Mouse (Mus musculus): Measurements from ENCODE around the gene Misp.

DNA sequence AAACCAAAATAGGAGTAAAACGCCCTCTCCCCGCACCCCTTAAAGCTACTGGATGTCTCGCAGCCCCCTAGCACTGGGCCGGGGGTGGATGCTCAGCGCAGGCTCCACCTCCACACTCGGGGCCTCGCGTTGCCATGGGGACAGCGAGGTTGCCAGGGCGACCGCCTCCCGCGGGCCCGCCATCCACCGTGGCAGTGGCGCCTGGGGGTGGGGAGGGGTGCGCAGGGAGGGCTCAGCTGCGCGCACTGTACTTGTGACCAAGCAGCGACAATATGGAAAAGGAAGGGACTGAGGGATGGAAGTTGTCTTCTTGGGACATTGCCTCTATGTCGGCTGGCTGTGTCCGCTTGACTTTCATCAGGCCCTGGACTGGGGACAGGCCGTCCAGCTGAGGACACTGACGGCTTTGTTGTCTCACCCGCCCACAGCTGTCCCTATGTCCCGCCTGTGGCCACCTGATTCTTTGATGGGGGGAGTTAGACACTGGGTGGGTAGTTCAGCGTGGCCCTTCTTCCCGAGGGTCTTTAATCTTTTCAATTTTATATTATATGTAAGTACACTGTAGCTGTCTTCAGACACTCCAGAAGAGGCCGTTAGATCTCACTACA, 17.0 kb upstream of the Misp start:
- TF ChIP-seq CTCF (IDR thresholded peaks at IDR 0.05; ENCODE audit: low read depth, low read length): no peak
- no peak for TF ChIP-seq POLR2A (IDR thresholded peaks at IDR 0.05; ENCODE audit: extremely low read depth, insufficient read depth, low read length)

All from liver, adult 2 months (tissue).